Mouse (Mus musculus) bone marrow macrophage, adult 2 months (primary cell): ENCODE measurements around the gene Zfp773.

Source experiments
- CTCF ChIP-seq: IDR thresholded peaks from 2 replicates; pipeline ENCODE4 v1.5.1; 2012; ENCODE audit warnings: low read depth, mild to moderate bottlenecking, low read length, moderate library complexity
- POLR2A ChIP-seq: IDR thresholded peaks from 2 replicates; pipeline ENCODE4 v1.6.1; 2012; ENCODE audit warnings: mild to moderate bottlenecking, low read depth, low read length, borderline replicate concordance

DNA sequence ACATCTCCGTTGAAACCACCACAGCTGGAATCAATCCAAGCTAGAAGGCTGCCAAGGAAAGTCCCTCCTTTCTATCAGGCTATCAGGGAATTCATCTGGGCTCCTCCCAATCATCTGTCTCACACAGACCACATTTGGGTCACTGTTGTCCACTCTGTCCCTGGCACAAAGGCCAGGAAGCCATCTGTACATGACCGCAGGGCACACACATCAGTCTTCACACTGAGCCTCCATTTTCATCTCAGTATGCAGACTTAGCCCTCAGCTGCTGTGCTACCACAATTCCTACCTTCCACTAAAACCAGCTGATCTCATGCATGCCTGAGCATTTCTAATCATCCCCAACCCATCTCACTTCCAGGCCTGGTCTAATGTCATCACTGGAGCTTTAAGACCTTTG lies 18.1 kb downstream of the Zfp773 start:
- no peak for TF ChIP-seq POLR2A
- TF ChIP-seq CTCF, result no peak
